Mouse (Mus musculus): ENCODE results near the gene Slc37a3. TPM values are rescaled to one million over a fixed set of nuclear protein-coding genes. Genes with fewer than 3 reads are reported as not detected.

Gene Slc37a3
- polyA plus RNA-seq, 1 experiment from 2014 or later: 35.1 TPM

GRCm38 (mm10) chr6:39415762-39416161 is 38.3 kb upstream of the Slc37a3 start:
- WGBS: 58% methylated on average over 3 of the region's 5 CpGs
- H3K36me3 ChIP-seq (ENCODE audit: control insufficient read depth, insufficient read depth, low read length): no peaks in the 10 kb centered on the region

GRCm38 (mm10) chr6:39414106-39414505 is 36.6 kb upstream of the Slc37a3 start:
- ATAC-seq: no peak
- WGBS: 90% methylated on average over 1 of the region's 1 CpGs

More at GRCm38 (mm10) chr6:39415762-39416161, 38.3 kb upstream of the Slc37a3 start:
- no peaks in the 10 kb centered on the region for H3K9me3 ChIP-seq (ENCODE audit: control insufficient read depth, low read length)
- no peak overlapping the region for H3K4me2 ChIP-seq (ENCODE audit: low read depth, low read length)
- no peak for ATAC-seq
- no peak overlapping the region for H3K4me3 ChIP-seq (ENCODE audit: low read length)
- H3K27ac ChIP-seq (ENCODE audit: low read length): no peak overlapping the region
- H3K27me3 ChIP-seq (replicated peaks; ENCODE audit: control insufficient read depth, insufficient read depth, low read length): no peaks in the 10 kb centered on the region; the same call in 1 of the 2 replicates
- no peak overlapping the region for H3K9ac ChIP-seq (ENCODE audit: low read depth, low read length)
- H3K4me1 ChIP-seq (ENCODE audit: control insufficient read depth, insufficient read depth, low read length): no peaks in the 10 kb centered on the region

GRCm38 (mm10) chr6:39406480-39406879 is 29.0 kb upstream of the Slc37a3 start:
- Histone ChIP-seq H3K27me3 (replicated peaks; ENCODE audit: control insufficient read depth, insufficient read depth, low read length) (no peaks in the 10 kb centered on the region), H3K4me1 (ENCODE audit: control insufficient read depth, insufficient read depth, low read length) (no peaks in the 10 kb centered on the region), H3K9ac (ENCODE audit: low read depth, low read length) (no peak overlapping the region), H3K27ac (ENCODE audit: low read length) (no peak overlapping the region), H3K36me3 (ENCODE audit: control insufficient read depth, insufficient read depth, low read length) (no peaks in the 10 kb centered on the region; the same call in 1 of the 2 replicates), H3K4me2 (ENCODE audit: low read depth, low read length) (no peak overlapping the region), H3K9me3 (ENCODE audit: control insufficient read depth, low read length) (no peaks in the 10 kb centered on the region), H3K4me3 (ENCODE audit: low read length) (no peak overlapping the region)
- 89% methylated on average over 5 of the region's 5 CpGs for WGBS
- ATAC-seq: no peak

More at GRCm38 (mm10) chr6:39414106-39414505, 36.6 kb upstream of the Slc37a3 start:
- Histone ChIP-seq H3K36me3 (ENCODE audit: control insufficient read depth, insufficient read depth, low read length) (no peaks in the 10 kb centered on the region), H3K9me3 (ENCODE audit: control insufficient read depth, low read length) (no peaks in the 10 kb centered on the region), H3K9ac (ENCODE audit: low read depth, low read length) (no peak overlapping the region), H3K4me1 (ENCODE audit: control insufficient read depth, insufficient read depth, low read length) (no peaks in the 10 kb centered on the region), H3K4me2 (ENCODE audit: low read depth, low read length) (no peak overlapping the region), H3K27me3 (replicated peaks; ENCODE audit: control insufficient read depth, insufficient read depth, low read length) (no peaks in the 10 kb centered on the region; the same call in 1 of the 2 replicates), H3K4me3 (ENCODE audit: low read length) (no peak overlapping the region), H3K27ac (ENCODE audit: low read length) (no peak overlapping the region)

GRCm38 (mm10) chr6:39403136-39403535 is 25.7 kb upstream of the Slc37a3 start:
- H3K27ac ChIP-seq (ENCODE audit: low read length): no peak overlapping the region
- no peak overlapping the region for H3K9ac ChIP-seq (ENCODE audit: low read depth, low read length)
- H3K36me3 ChIP-seq (ENCODE audit: control insufficient read depth, insufficient read depth, low read length): peaks cover 2% of the 10 kb centered on the region; the same call in 1 of the 2 replicates
- H3K4me3 ChIP-seq (ENCODE audit: low read length): no peak overlapping the region
- no peaks in the 10 kb centered on the region for H3K27me3 ChIP-seq (replicated peaks; ENCODE audit: control insufficient read depth, insufficient read depth, low read length)
- no peak overlapping the region for H3K4me2 ChIP-seq (ENCODE audit: low read depth, low read length)
- H3K4me1 ChIP-seq (ENCODE audit: control insufficient read depth, insufficient read depth, low read length): no peaks in the 10 kb centered on the region
- H3K9me3 ChIP-seq (ENCODE audit: control insufficient read depth, low read length): no peaks in the 10 kb centered on the region
- 65% methylated on average over 2 of the region's 2 CpGs for WGBS
- ATAC-seq: no peak

- Histone ChIP-seq H3K9ac (ENCODE audit: low read depth, low read length) (no peak overlapping the region), H3K4me2 (ENCODE audit: low read depth, low read length) (no peak overlapping the region), H3K9me3 (ENCODE audit: control insufficient read depth, low read length) (no peaks in the 10 kb centered on the region), H3K4me3 (ENCODE audit: low read length) (no peak overlapping the region), H3K27me3 (replicated peaks; ENCODE audit: control insufficient read depth, insufficient read depth, low read length) (no peaks in the 10 kb centered on the region), H3K36me3 (ENCODE audit: control insufficient read depth, insufficient read depth, low read length) (peaks cover 2% of the 10 kb centered on the region; the same call in 1 of the 2 replicates), H3K4me1 (ENCODE audit: control insufficient read depth, insufficient read depth, low read length) (no peaks in the 10 kb centered on the region), H3K27ac (ENCODE audit: low read length) (no peak overlapping the region)
- no peak for ATAC-seq
- WGBS: 72% methylated on average over 7 of the region's 7 CpGs
Measured at GRCm38 (mm10) chr6:39400343-39400742, 22.9 kb upstream of the Slc37a3 start.

- Histone ChIP-seq H3K9me3 (ENCODE audit: control insufficient read depth, low read length) (no peaks in the 10 kb centered on the region), H3K4me2 (ENCODE audit: low read depth, low read length) (no peak overlapping the region), H3K27ac (ENCODE audit: low read length) (no peak overlapping the region), H3K9ac (ENCODE audit: low read depth, low read length) (no peak overlapping the region), H3K4me1 (ENCODE audit: control insufficient read depth, insufficient read depth, low read length) (no peaks in the 10 kb centered on the region), H3K27me3 (replicated peaks; ENCODE audit: control insufficient read depth, insufficient read depth, low read length) (no peaks in the 10 kb centered on the region), H3K4me3 (ENCODE audit: low read length) (no peak overlapping the region), H3K36me3 (ENCODE audit: control insufficient read depth, insufficient read depth, low read length) (0 out of 2 replicates have a peak, but pooled peaks cover 2% of the 10 kb centered on the region)
- WGBS: 93% methylated on average over 9 of the region's 9 CpGs
- ATAC-seq: no peak
Measured at GRCm38 (mm10) chr6:39398342-39398741, 20.9 kb upstream of the Slc37a3 start.

- Histone ChIP-seq H3K27me3 (replicated peaks; ENCODE audit: control insufficient read depth, insufficient read depth, low read length) (no peaks in the 10 kb centered on the region), H3K4me3 (ENCODE audit: low read length) (no peak overlapping the region), H3K4me1 (ENCODE audit: control insufficient read depth, insufficient read depth, low read length) (no peaks in the 10 kb centered on the region), H3K9ac (ENCODE audit: low read depth, low read length) (no peak overlapping the region), H3K4me2 (ENCODE audit: low read depth, low read length) (no peak overlapping the region), H3K9me3 (ENCODE audit: control insufficient read depth, low read length) (no peaks in the 10 kb centered on the region), H3K27ac (ENCODE audit: low read length) (no peak overlapping the region), H3K36me3 (ENCODE audit: control insufficient read depth, insufficient read depth, low read length) (0 out of 2 replicates have a peak, but pooled peaks cover 2% of the 10 kb centered on the region)
- ATAC-seq: no peak
- WGBS: 96% methylated on average over 6 of the region's 6 CpGs
Measured at GRCm38 (mm10) chr6:39397046-39397445, 19.6 kb upstream of the Slc37a3 start.

GRCm38 (mm10) chr6:39395916-39396315 is 18.4 kb upstream of the Slc37a3 start:
- 59% methylated on average over 4 of the region's 4 CpGs for WGBS
- Histone ChIP-seq H3K4me3 (ENCODE audit: low read length) (no peak overlapping the region), H3K9ac (ENCODE audit: low read depth, low read length) (no peak overlapping the region), H3K27ac (ENCODE audit: low read length) (no peak overlapping the region), H3K4me2 (ENCODE audit: low read depth, low read length) (no peak overlapping the region), H3K9me3 (ENCODE audit: control insufficient read depth, low read length) (no peaks in the 10 kb centered on the region), H3K4me1 (ENCODE audit: control insufficient read depth, insufficient read depth, low read length) (no peaks in the 10 kb centered on the region), H3K27me3 (replicated peaks; ENCODE audit: control insufficient read depth, insufficient read depth, low read length) (no peaks in the 10 kb centered on the region), H3K36me3 (ENCODE audit: control insufficient read depth, insufficient read depth, low read length) (0 out of 2 replicates have a peak, but pooled peaks cover 2% of the 10 kb centered on the region)
- no peak for ATAC-seq

- Histone ChIP-seq H3K4me2 (ENCODE audit: low read depth, low read length) (no peak overlapping the region), H3K27ac (ENCODE audit: low read length) (no peak overlapping the region), H3K27me3 (replicated peaks; ENCODE audit: control insufficient read depth, insufficient read depth, low read length) (no peaks in the 10 kb centered on the region), H3K36me3 (ENCODE audit: control insufficient read depth, insufficient read depth, low read length) (0 out of 2 replicates have a peak, but pooled peaks cover 2% of the 10 kb centered on the region), H3K9ac (ENCODE audit: low read depth, low read length) (no peak overlapping the region), H3K9me3 (ENCODE audit: control insufficient read depth, low read length) (no peaks in the 10 kb centered on the region), H3K4me3 (ENCODE audit: low read length) (no peak overlapping the region), H3K4me1 (ENCODE audit: control insufficient read depth, insufficient read depth, low read length) (no peaks in the 10 kb centered on the region)
- ATAC-seq: no peak
- 90% methylated on average over 4 of the region's 4 CpGs for WGBS
Measured at GRCm38 (mm10) chr6:39395471-39395870, 18.0 kb upstream of the Slc37a3 start.

- ATAC-seq: no peak
- Histone ChIP-seq H3K4me1 (ENCODE audit: control insufficient read depth, insufficient read depth, low read length) (no peaks in the 10 kb centered on the region), H3K27ac (ENCODE audit: low read length) (no peak overlapping the region), H3K4me2 (ENCODE audit: low read depth, low read length) (no peak overlapping the region), H3K27me3 (replicated peaks; ENCODE audit: control insufficient read depth, insufficient read depth, low read length) (no peaks in the 10 kb centered on the region), H3K4me3 (ENCODE audit: low read length) (no peak overlapping the region), H3K9me3 (ENCODE audit: control insufficient read depth, low read length) (no peaks in the 10 kb centered on the region), H3K9ac (ENCODE audit: low read depth, low read length) (no peak overlapping the region), H3K36me3 (ENCODE audit: control insufficient read depth, insufficient read depth, low read length) (no peaks in the 10 kb centered on the region)
- 90% methylated on average over 2 of the region's 2 CpGs for WGBS
Measured at GRCm38 (mm10) chr6:39389988-39390387, 12.5 kb upstream of the Slc37a3 start.

Data from intestine, embryonic 16.5 days (tissue).